Mouse (Mus musculus) stomach, embryonic 14.5 days (tissue): ENCODE measurements around the gene Methig1. TPM values are rescaled to one million over a fixed set of nuclear protein-coding genes. Genes with fewer than 3 reads are reported as not detected.
A peak's percentile ranks its signal among the peaks of the same experiment; 100 is the strongest.
"Not testable (repeated sequence)": the region's sequence is repeated elsewhere in the genome, so short reads cannot be mapped to it uniquely, and the experiment has no call there.

ENCODE experiments used
- ATAC-seq: fragments of 200-750 bp; cut with Nextera tagmentation; 2 replicates; pipeline ENCODE4 v1.8.0; 2017; ENCODE audit warnings: low read depth, moderate TSS enrichment; ENCODE audit not compliant: insufficient number of reproducible peaks, insufficient read depth, low FRiP score
- H3K27ac ChIP-seq: fragments of 300-500 bp; sonication (generic); 2 replicates; pipeline ENCODE4 v1.5.1; 2014; ENCODE audit warnings: mild to moderate bottlenecking, low read length, moderate library complexity, mixed read lengths
- H3K27me3 ChIP-seq: fragments of 300-500 bp; sonication (generic); 2 replicates; pipeline ENCODE4 v1.6.1; 2014; ENCODE audit warnings: low read length, control low read depth, mixed read lengths; ENCODE audit not compliant: control insufficient read depth, insufficient read depth
- H3K36me3 ChIP-seq: fragments of 300-500 bp; sonication (generic); 2 replicates; pipeline ENCODE4 v1.6.1; 2014; ENCODE audit warnings: mild to moderate bottlenecking, control low read depth, low read length, moderate library complexity, mixed read lengths; ENCODE audit not compliant: control insufficient read depth, insufficient read depth
- H3K4me1 ChIP-seq: fragments of 300-500 bp; sonication (generic); 2 replicates; pipeline ENCODE4 v1.6.1; 2014; ENCODE audit warnings: low read length, control low read depth, mixed read lengths; ENCODE audit not compliant: control insufficient read depth, insufficient read depth
- H3K4me2 ChIP-seq: fragments of 300-500 bp; sonication (generic); replicated peaks from 2 replicates; pipeline ENCODE4 v1.6.1; 2014; ENCODE audit warnings: low read depth, low read length, control low read depth
- H3K4me3 ChIP-seq: fragments of 300-500 bp; sonication (generic); 2 replicates; pipeline ENCODE4 v1.5.1; 2014; ENCODE audit warnings: low read depth, low read length, control low read depth
- H3K9ac ChIP-seq: fragments of 300-500 bp; sonication (generic); replicated peaks from 2 replicates; pipeline ENCODE4 v1.6.1; 2014; ENCODE audit warnings: low read depth, mild to moderate bottlenecking, control low read depth, low read length, moderate library complexity, mixed read lengths
- H3K9me3 ChIP-seq: fragments of 300-500 bp; sonication (generic); 2 replicates; pipeline ENCODE4 v1.6.1; 2016; ENCODE audit warnings: low read depth, low read length, control low read depth; ENCODE audit not compliant: control insufficient read depth
- WGBS: fragments of 180-500 bp; shearing (Covaris S2); extraction: QIAGEN DNeasy Blood & Tissue Kit; methylation state at CpG from one replicate; pipeline ENCODE4 v1.1.7; 2014; 5-methylcytosine and 5-hydroxymethylcytosine counted together
- polyA plus RNA-seq: library from polyadenylated mRNA; unstranded; fragments of >200 nt; fragmentation: Nextera tagmentation; extraction: Ambion mirVana; gene quantifications from 2 replicates; pipeline ENCODE4 v1.2.1, GENCODE M21; 2014

Gene Methig1
- polyA plus RNA-seq, 1 experiment from 2014 or later, result 0.41 TPM

DNA sequence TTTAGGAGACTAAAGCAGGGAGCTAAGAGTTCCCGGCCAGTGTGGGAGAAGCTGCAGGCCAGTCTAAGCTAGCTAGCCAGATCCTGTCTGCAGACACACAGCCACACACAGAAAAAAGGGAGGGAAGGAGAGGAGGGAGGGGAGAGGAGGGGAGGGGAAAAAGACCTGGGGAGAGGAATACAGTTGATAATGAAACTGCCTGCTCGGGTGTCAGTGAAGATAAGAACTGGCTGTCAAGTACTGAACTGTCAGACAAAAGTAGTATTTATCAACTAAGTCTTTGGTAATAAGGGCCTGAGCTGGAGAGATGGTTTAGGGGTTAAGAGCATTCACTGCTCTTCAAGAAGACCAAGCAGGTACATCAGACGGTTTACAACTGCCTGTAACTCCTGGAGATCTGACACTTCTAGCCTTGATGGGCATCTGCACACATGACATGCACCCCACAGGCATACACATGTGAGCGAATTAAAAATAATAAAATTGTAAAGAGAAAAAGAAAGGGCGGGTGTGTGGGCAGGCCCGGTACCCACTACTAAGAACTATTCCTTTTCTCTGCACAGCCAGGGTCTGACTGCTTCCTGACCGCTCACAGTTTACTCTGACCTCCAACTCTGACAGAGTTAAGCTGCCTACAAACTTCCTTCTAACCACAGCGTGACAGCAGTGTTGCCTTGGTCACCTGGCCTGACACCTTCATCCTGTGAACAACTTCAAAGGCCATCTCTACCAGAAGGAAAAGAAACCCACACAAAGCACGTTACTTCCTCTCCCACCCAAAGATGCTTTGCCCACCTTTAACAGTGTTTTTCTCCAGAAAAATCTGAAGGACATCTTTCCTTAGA, 67.2 kb downstream of the Methig1 start:
- ATAC-seq, result no peak
- Histone ChIP-seq H3K9me3 (no peaks in the 10 kb centered on the region), H3K36me3 (no peaks in the 10 kb centered on the region), H3K4me2 (no peak overlapping the region), H3K4me1 (peaks cover 15% of the 10 kb centered on the region; the same call in 1 of the 2 replicates), H3K9ac (no peak overlapping the region), H3K27ac (no peak overlapping the region), H3K27me3 (peaks cover 5% of the 10 kb centered on the region; the same call in 1 of the 2 replicates), H3K4me3 (no peak overlapping the region)
- 52% methylated on average over 9 of the region's 9 CpGs for WGBS

DNA sequence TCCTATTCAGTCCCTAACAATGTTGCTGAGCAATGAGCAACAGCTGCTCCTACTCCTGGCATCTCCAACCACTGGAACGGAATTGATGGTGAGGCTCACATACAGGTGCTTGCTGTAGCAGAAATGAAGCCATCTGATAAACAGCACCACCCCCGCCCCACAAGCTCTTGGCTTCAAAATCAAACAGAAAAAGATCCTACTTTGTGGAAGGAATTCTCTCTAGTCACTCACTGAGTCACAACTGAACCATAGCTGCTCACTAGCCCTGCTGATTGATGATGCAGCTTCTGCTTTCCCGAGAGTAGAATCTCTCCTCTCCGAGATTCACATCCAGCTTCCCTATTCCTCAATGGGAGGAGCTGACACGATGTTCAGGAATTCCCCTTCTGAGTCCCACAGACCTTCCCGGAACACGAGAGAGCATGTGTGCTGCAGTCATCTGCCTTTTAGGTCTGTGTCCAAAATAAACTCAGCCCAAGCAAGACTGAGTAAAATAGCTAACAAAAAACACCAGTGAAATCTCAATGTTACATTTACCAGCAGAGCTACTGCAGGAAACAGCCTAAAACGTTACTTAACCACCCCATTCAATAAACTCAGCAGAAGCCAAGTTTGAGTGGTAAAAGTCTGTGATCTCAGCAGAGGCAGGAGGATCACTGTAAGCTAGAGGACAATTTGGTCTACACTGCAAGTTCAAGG, 68.3 kb downstream of the Methig1 start:
- no peaks in the 10 kb centered on the region for H3K36me3 ChIP-seq
- no peak for ATAC-seq
- H3K4me2 ChIP-seq, result peak overlapping the region; percentile 96
- H3K27ac ChIP-seq, result no peak overlapping the region
- no peaks in the 10 kb centered on the region for H3K9me3 ChIP-seq
- H3K4me1 ChIP-seq, result peaks cover 15% of the 10 kb centered on the region; the same call in 1 of the 2 replicates
- no peak overlapping the region for H3K9ac ChIP-seq
- no peak overlapping the region for H3K4me3 ChIP-seq
- H3K27me3 ChIP-seq, result peaks cover 7% of the 10 kb centered on the region; the same call in 1 of the 2 replicates
- 21% methylated on average over 8 of the region's 8 CpGs for WGBS

DNA sequence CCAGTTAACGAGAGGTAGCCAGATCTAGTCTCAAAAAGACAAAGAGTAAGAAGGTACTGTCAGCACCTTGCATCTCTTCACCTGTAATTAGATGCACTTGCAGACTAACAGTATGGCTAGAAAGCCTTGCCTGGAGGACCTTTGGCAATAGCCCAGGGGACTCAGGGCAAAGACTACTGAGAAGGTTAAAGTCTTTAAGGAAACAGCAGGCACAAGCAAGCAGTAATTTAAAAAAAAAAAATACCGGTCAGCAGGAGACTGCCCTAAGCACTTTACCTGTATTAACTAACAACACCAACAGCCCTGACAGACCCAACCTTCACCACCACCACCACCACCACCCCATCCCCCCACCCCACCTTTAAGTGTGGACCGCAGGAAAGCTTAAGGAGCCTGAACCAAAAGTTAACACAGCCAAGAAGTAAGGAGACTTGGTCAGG, 68.8 kb downstream of the Methig1 start, which contains the start of gene Gm5475:
Gm5475 (plus strand) TSS at position 390 of the 440 bp plus-strand sequence.
- WGBS, result 36% methylated on average over 3 of the region's 3 CpGs
- ATAC-seq, H3K27ac ChIP-seq: not testable (repeated sequence)

DNA sequence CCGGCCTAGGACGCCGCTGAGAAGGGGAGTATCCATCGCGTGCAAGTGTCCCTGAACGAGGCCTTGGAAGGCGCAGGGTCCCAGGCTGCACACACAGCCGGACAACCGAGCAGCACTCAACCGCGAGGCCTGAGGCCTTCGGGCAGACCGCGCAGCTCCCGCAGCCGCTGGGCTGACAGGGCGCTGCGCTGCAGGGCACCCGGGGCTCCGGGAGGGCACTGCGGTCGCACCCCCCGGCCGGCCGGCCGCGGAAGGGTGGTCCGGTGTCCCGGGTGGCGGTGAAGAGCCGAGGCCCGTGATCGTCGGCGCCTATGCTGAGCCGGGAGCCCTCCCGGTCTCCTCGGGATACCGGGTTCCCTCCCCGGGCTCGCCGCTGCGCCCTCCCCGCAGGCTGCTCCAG, 69.5 kb downstream of the Methig1 start:
- Histone ChIP-seq H3K36me3 (no peaks in the 10 kb centered on the region), H3K4me1 (peaks cover 15% of the 10 kb centered on the region; the same call in 1 of the 2 replicates), H3K4me3 (peak overlapping the region; percentile 63), H3K4me2 (peak overlapping the region; percentile 96), H3K9me3 (no peaks in the 10 kb centered on the region), H3K27ac (no peak overlapping the region), H3K27me3 (peaks cover 7% of the 10 kb centered on the region; the same call in 1 of the 2 replicates), H3K9ac (peak overlapping the region; percentile 66)
- WGBS, result under 1% methylated on average over 41 of the region's 44 CpGs
- ATAC-seq, result peak; percentile 16; the same call in 1 of the 2 replicates

More for the DNA sequence above, 68.8 kb downstream of the Methig1 start, which contains the start of gene Gm5475:
- not testable (repeated sequence) for H3K9me3 ChIP-seq, H3K36me3 ChIP-seq, H3K27me3 ChIP-seq
- Histone ChIP-seq H3K4me3 (peak within 1 kb of the TSS; percentile 63), H3K4me2 (peak within 1 kb of the TSS; percentile 96), H3K9ac (peak within 1 kb of the TSS; percentile 66), H3K4me1 (peaks cover 15% of the 10 kb centered on the region; the same call in 1 of the 2 replicates)

DNA sequence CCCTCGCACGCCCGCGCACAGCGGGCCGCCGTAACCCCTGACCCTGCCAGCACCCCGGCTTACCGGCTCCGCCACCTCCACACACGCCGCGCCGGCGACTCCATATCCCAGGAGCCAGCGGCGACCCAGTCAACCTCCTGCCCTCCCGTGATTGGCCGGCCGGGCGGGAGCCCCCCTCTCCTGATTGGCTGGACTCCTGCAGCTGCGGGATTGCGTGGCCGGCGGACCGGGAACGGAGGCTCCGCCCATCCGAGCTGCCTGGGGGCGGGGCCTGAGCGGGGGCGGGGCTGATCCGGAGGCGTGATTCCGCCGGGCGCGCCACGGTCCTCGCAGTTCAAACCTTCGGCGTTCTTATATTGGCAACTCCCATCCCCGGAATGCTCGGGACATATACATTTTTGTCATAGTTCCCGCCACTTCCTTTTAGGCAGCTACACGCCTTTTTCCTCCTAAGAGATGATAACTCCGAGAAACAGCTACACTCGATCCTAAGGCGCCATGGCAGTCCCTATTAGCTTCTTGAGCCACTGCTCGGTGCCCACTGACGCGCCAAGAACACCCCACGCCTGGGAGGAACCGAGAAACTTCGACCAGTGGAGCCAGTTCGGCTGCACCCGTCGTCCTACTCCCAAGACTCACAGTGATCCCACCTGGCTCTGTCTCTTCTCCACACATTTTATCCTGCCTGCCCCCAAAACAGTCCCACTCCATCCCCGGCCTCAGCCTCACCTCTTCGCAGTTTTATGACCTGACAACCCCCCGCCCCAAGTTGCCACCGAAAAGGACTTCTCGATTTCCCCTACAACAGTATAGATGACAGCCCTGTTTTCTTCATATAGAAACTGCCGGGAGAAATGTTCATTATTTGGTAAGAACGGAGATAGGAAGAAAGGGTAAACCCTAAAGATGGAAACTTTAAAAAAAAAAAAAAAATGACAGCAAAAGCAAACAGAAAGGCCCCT, 70.2 kb downstream of the Methig1 start:
- Histone ChIP-seq H3K4me1 (peaks cover 15% of the 10 kb centered on the region; the same call in 1 of the 2 replicates), H3K36me3 (no peaks in the 10 kb centered on the region), H3K9ac (peak overlapping the region; percentile 66), H3K9me3 (no peaks in the 10 kb centered on the region), H3K27me3 (peaks cover 7% of the 10 kb centered on the region; the same call in 1 of the 2 replicates), H3K4me2 (peak overlapping the region; percentile 96), H3K4me3 (peak overlapping the region; percentile 63), H3K27ac (no peak overlapping the region)
- WGBS, result under 1% methylated on average over 64 of the region's 65 CpGs
- peak; percentile 98 for ATAC-seq

DNA sequence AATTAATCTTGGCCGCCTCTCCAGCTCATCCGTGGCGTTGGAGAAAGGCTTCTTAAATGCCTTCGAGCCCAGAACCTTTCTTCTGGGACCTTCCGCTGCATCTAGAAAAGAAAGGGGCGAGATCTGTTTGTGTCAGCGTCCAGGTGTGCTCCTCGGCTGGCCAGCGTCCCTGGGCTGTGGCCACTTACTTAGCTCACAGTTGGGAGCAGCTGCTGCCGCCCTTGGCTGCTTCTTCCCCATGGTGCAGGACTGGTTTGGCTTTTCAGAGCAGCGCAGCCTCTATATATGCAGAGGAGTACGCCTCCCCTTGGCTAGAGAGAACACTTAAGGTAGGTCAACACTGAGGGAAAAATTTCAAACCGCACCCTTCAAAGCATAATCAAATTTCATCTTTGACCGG, 71.0 kb downstream of the Methig1 start:
- WGBS, result 3% methylated on average over 14 of the region's 14 CpGs
- H3K9me3 ChIP-seq, result no peaks in the 10 kb centered on the region
- peak overlapping the region; percentile 63 for H3K4me3 ChIP-seq
- no peak for ATAC-seq
- no peak overlapping the region for H3K27ac ChIP-seq
- peaks cover 15% of the 10 kb centered on the region; the same call in 1 of the 2 replicates for H3K4me1 ChIP-seq
- H3K27me3 ChIP-seq, result peaks cover 7% of the 10 kb centered on the region; the same call in 1 of the 2 replicates
- H3K36me3 ChIP-seq, result no peaks in the 10 kb centered on the region
- H3K9ac ChIP-seq, result 0 out of 2 replicates have a peak overlapping the region, but pooled peaks have one; percentile 30
- H3K4me2 ChIP-seq, result peak overlapping the region; percentile 96

DNA sequence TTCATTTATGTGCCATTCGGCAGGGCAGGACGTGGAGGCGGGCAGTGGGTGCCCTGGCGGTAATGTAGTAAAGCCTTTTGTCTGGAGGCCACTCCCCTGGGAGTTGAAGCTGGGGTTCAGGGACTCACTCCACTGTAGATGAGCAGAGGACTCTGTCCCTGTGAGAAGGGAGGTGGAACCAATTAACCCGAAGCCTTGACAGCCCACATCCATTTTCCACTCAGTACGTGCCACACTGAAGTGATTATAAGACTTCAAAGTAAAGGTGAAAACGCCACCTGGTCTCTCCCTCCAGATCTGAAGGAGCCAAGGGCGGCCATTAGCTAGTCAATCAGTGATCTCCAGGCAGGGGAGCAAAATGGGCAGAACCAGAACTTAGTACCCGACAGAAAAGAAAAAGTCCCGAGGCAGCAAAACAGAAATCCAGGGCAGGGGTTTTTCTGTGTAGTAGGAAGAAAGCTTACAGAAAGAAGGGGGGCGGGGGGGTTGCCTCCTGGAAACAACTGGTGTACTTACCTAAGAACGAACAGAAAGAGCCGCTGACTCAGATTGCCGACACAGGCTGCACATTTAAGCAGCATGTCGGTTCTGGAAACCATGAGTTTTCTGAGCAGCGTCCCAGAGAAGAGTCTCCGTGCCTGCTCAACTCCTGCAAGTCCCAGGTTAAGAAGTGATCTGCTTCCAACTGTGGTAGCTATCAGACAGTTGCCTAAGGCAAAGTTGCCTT, 71.6 kb downstream of the Methig1 start, which contains the start of gene Slc11a2:
Slc11a2 (minus strand) TSS at position 677 of the 727 bp plus-strand sequence.
- Histone ChIP-seq H3K4me3 (peak within 1 kb of the TSS; percentile 63), H3K4me1 (peaks cover 15% of the 10 kb centered on the region; the same call in 1 of the 2 replicates), H3K27ac (no peak within 1 kb of the TSS), H3K36me3 (no peaks in the 10 kb centered on the region), H3K27me3 (peaks cover 7% of the 10 kb centered on the region; the same call in 1 of the 2 replicates), H3K9me3 (no peaks in the 10 kb centered on the region), H3K9ac (no peak within 1 kb of the TSS), H3K4me2 (peak within 1 kb of the TSS; percentile 96)
- no peak for ATAC-seq
- 23% methylated on average over 17 of the region's 17 CpGs for WGBS
